Mouse (Mus musculus): ENCODE results near the gene Cysltr2. TPM values are rescaled to one million over a fixed set of nuclear protein-coding genes. Genes with fewer than 3 reads are reported as not detected.
A peak's percentile ranks its signal among the peaks of the same experiment; 100 is the strongest.

Gene Cysltr2
- total and polyA plus RNA-seq, 3 experiments = 0.22 TPM; not detected in 2

- Histone ChIP-seq H3K36me3 (ENCODE audit: control insufficient read depth in 1 of 2, insufficient read depth in 2 of 2, low read length in 2 of 2) (no peaks in the 10 kb centered on the region), H3K4me1 (ENCODE audit: control insufficient read depth in 1 of 2, insufficient read depth in 2 of 2, low read length in 2 of 2) (no peaks in the 10 kb centered on the region), H3K4me3 (ENCODE audit: control insufficient read depth in 1 of 2, insufficient read depth in 1 of 2, low read depth in 2 of 2, low read length in 2 of 2) (no peak overlapping the region), H3K27me3 (ENCODE audit: control insufficient read depth in 1 of 2, insufficient read depth in 2 of 2, low read length in 2 of 2) (no peaks in the 10 kb centered on the region), H3K79me2 (ENCODE audit: control insufficient read depth, insufficient read depth, low read length, poor library complexity) (no peaks in the 10 kb centered on the region), H3K9me3 (replicated peaks; ENCODE audit: insufficient read depth, low read length) (no peaks in the 10 kb centered on the region), H3K9ac (ENCODE audit: control insufficient read depth, low read depth, low read length, poor library complexity, severe bottlenecking) (no peak overlapping the region), H3K27ac (ENCODE audit: control insufficient read depth, low read depth, low read length) (no peak overlapping the region)
- TF ChIP-seq SMC3 (IDR thresholded peaks at IDR 0.05; ENCODE audit: low read depth, low read length) (peak; percentile 67), ZNF384 (IDR thresholded peaks at IDR 0.05; ENCODE audit: low read depth, low read length) (peak; percentile 82), EP300 (IDR thresholded peaks at IDR 0.05; ENCODE audit: low read depth in 1 of 2, low read length in 2 of 2) (no peak), RAD21 (IDR thresholded peaks at IDR 0.05; ENCODE audit: low read depth, low read length) (peak; percentile 71), CTCF (IDR thresholded peaks at IDR 0.05 in 2 of 3, conservative IDR thresholded peaks at IDR 0.05 in 1 of 3; ENCODE audit: control insufficient read depth in 1 of 3, insufficient read depth in 1 of 3, low read depth in 2 of 3, low read length in 3 of 3, poor library complexity in 1 of 3, severe bottlenecking in 1 of 3) (peak; percentile 71 to 82 (median 77)), HCFC1 (IDR thresholded peaks at IDR 0.05; ENCODE audit: low read depth, low read length) (no peak)
- DNase-seq (ENCODE audit: low read depth, low spot score) = peak; percentile 55
These were observed 48.6 kb downstream of the Cysltr2 start for GRCm38 (mm10) chr14:73000325-73000724.

GRCm38 (mm10) chr14:72998111-72998510, 50.8 kb downstream of the Cysltr2 start:
- H3K9ac ChIP-seq (ENCODE audit: control insufficient read depth, low read depth, low read length, poor library complexity, severe bottlenecking) = no peak overlapping the region
- no peak overlapping the region for H3K4me3 ChIP-seq (ENCODE audit: control insufficient read depth in 1 of 2, insufficient read depth in 1 of 2, low read depth in 2 of 2, low read length in 2 of 2)
- H3K27me3 ChIP-seq (ENCODE audit: control insufficient read depth in 1 of 2, insufficient read depth in 2 of 2, low read length in 2 of 2) = no peaks in the 10 kb centered on the region
- H3K79me2 ChIP-seq (ENCODE audit: control insufficient read depth, insufficient read depth, low read length, poor library complexity) = no peaks in the 10 kb centered on the region
- no peak for TF ChIP-seq SIN3A (IDR thresholded peaks at IDR 0.05; ENCODE audit: low read length)
- H3K9me3 ChIP-seq (replicated peaks; ENCODE audit: insufficient read depth, low read length) = no peaks in the 10 kb centered on the region
- no peak overlapping the region for H3K27ac ChIP-seq (ENCODE audit: control insufficient read depth, low read depth, low read length)
- DNase-seq (ENCODE audit: low read depth, low spot score) = no peak
- H3K4me1 ChIP-seq (ENCODE audit: control insufficient read depth in 1 of 2, insufficient read depth in 2 of 2, low read length in 2 of 2) = no peaks in the 10 kb centered on the region
- H3K36me3 ChIP-seq (ENCODE audit: control insufficient read depth in 1 of 2, insufficient read depth in 2 of 2, low read length in 2 of 2) = no peaks in the 10 kb centered on the region

GRCm38 (mm10) chr14:72986044-72986443, 62.9 kb downstream of the Cysltr2 start:
- Histone ChIP-seq H3K27me3 (ENCODE audit: control insufficient read depth in 1 of 2, insufficient read depth in 2 of 2, low read length in 2 of 2) (no peaks in the 10 kb centered on the region), H3K27ac (ENCODE audit: control insufficient read depth, low read depth, low read length) (no peak overlapping the region), H3K9me3 (replicated peaks; ENCODE audit: insufficient read depth, low read length) (no peaks in the 10 kb centered on the region), H3K79me2 (ENCODE audit: control insufficient read depth, insufficient read depth, low read length, poor library complexity) (no peaks in the 10 kb centered on the region), H3K9ac (ENCODE audit: control insufficient read depth, low read depth, low read length, poor library complexity, severe bottlenecking) (no peak overlapping the region), H3K4me3 (ENCODE audit: control insufficient read depth in 1 of 2, insufficient read depth in 1 of 2, low read depth in 2 of 2, low read length in 2 of 2) (no peak overlapping the region), H3K4me1 (ENCODE audit: control insufficient read depth in 1 of 2, insufficient read depth in 2 of 2, low read length in 2 of 2) (no peaks in the 10 kb centered on the region), H3K36me3 (ENCODE audit: control insufficient read depth in 1 of 2, insufficient read depth in 2 of 2, low read length in 2 of 2) (no peaks in the 10 kb centered on the region)
- no peak for DNase-seq (ENCODE audit: low read depth, low spot score)
- TF ChIP-seq EP300 (IDR thresholded peaks at IDR 0.05; ENCODE audit: low read depth in 1 of 2, low read length in 2 of 2) (no peak), ELF1 (IDR thresholded peaks at IDR 0.05; ENCODE audit: low read depth, low read length) (no peak), MAFK (IDR thresholded peaks at IDR 0.05; ENCODE audit: borderline replicate concordance, low read depth, low read length) (no peak), TAL1 (IDR thresholded peaks at IDR 0.05; ENCODE audit: low read length) (no peak), CHD2 (IDR thresholded peaks at IDR 0.05; ENCODE audit: low read length) (no peak), ZC3H11A (IDR thresholded peaks at IDR 0.05; ENCODE audit: low read depth, low read length) (no peak), ZNF384 (IDR thresholded peaks at IDR 0.05; ENCODE audit: low read depth, low read length) (no peak), RCOR1 (IDR thresholded peaks at IDR 0.05; ENCODE audit: low read depth, low read length) (no peak)
